ENCODE assay signal across 8 mouse cellular contexts in genomic region chr9:43116134-43116996, GRCm38 (mm10). TPM values are rescaled to one million over a fixed set of nuclear protein-coding genes. Genes with fewer than 3 reads are reported as not detected.
DNase-seq lines count a peak whose midpoint lies in the region; ATAC-seq and TF ChIP-seq lines count a peak whose summit lies in the region.

TSS of gene Tmem136 (minus strand) at chr9:43116570.

- peaks cover 3% of the 10 kb centered on the region for H3K36me3 ChIP-seq in G1E (replicated peaks)
- H3K36me3 ChIP-seq in forebrain, embryonic 11.5 days (ENCODE audit: control insufficient read depth, insufficient read depth, low read length): no peaks in the 10 kb centered on the region; the same call in 1 of the 2 replicates
- H3K36me3 ChIP-seq in heart, embryonic 15.5 days: peaks cover 2% of the 10 kb centered on the region; the same call in 1 of the 2 replicates
- no peaks in the 10 kb centered on the region for H3K36me3 ChIP-seq in liver, embryonic 14.5 days (replicated peaks; ENCODE audit: control insufficient read depth, insufficient read depth, low read depth)
- peaks cover under 1% of the 10 kb centered on the region; the same call in 1 of the 2 replicates for H3K36me3 ChIP-seq in neural tube, embryonic 14.5 days (ENCODE audit: control insufficient read depth, insufficient read depth, low read length)

- no peaks in the 10 kb centered on the region for H3K9me3 ChIP-seq in G1E (replicated peaks)
- no peaks in the 10 kb centered on the region for H3K9me3 ChIP-seq in forebrain, embryonic 11.5 days (ENCODE audit: control insufficient read depth, low read length)
- H3K9me3 ChIP-seq in heart, embryonic 15.5 days (replicated peaks): no peaks in the 10 kb centered on the region
- H3K9me3 ChIP-seq in liver, embryonic 14.5 days (ENCODE audit: control insufficient read depth, low read length): no peaks in the 10 kb centered on the region
- no peaks in the 10 kb centered on the region for H3K9me3 ChIP-seq in neural tube, embryonic 14.5 days (ENCODE audit: control insufficient read depth, low read length)

- H3K9ac ChIP-seq in forebrain, embryonic 11.5 days (ENCODE audit: low read length): peak within 1 kb of the TSS; percentile 88
- peak within 1 kb of the TSS; percentile 80 for H3K9ac ChIP-seq in heart, embryonic 15.5 days
- peak within 1 kb of the TSS; percentile 72 for H3K9ac ChIP-seq in liver, embryonic 14.5 days (replicated peaks)
- H3K9ac ChIP-seq in neural tube, embryonic 14.5 days (replicated peaks; ENCODE audit: low read depth, low read length): peak within 1 kb of the TSS; percentile 95

- 4% methylated on average over 55 of the region's 55 CpGs for WGBS in forebrain, embryonic 11.5 days
- 5% methylated on average over 55 of the region's 55 CpGs for WGBS in heart, embryonic 15.5 days
- WGBS in liver, embryonic 14.5 days (ENCODE audit: insufficient replicate concordance): 5% methylated on average over 55 of the region's 55 CpGs
- 3% methylated on average over 55 of the region's 55 CpGs for WGBS in neural tube, embryonic 14.5 days

- TF ChIP-seq EP300 in liver, embryonic 14.5 days (IDR thresholded peaks at IDR 0.05; ENCODE audit: low read depth): peak; percentile 69

- peaks cover 35% of the 10 kb centered on the region for H3K4me1 ChIP-seq in G1E (ENCODE audit: insufficient read depth, low read depth, low read length)
- peaks cover 6% of the 10 kb centered on the region for H3K4me1 ChIP-seq in forebrain, embryonic 11.5 days (replicated peaks; ENCODE audit: control insufficient read depth, insufficient read depth, low read length)
- H3K4me1 ChIP-seq in heart, embryonic 15.5 days (replicated peaks): peaks cover 7% of the 10 kb centered on the region
- H3K4me1 ChIP-seq in liver, embryonic 14.5 days (replicated peaks; ENCODE audit: control insufficient read depth in 2 of 2, insufficient read depth in 2 of 2, low read length in 1 of 2): peaks cover 21 to 22% of the 10 kb centered on the region in 2 experiments
- H3K4me1 ChIP-seq in neural tube, embryonic 14.5 days (ENCODE audit: control insufficient read depth, insufficient read depth, low read length): 0 out of 2 replicates have a peak, but pooled peaks cover 3% of the 10 kb centered on the region

- peaks cover 3% of the 10 kb centered on the region; the same call in 1 of the 2 replicates for H3K27me3 ChIP-seq in G1E (ENCODE audit: insufficient read depth, low read length)
- H3K27me3 ChIP-seq in forebrain, embryonic 11.5 days (ENCODE audit: control insufficient read depth, insufficient read depth, low read length): no peaks in the 10 kb centered on the region
- H3K27me3 ChIP-seq in heart, embryonic 15.5 days: no peaks in the 10 kb centered on the region
- peaks cover 49% of the 10 kb centered on the region for H3K27me3 ChIP-seq in liver, embryonic 14.5 days (ENCODE audit: control insufficient read depth, insufficient read depth, low read length)
- H3K27me3 ChIP-seq in neural tube, embryonic 14.5 days (ENCODE audit: control insufficient read depth, insufficient read depth, low read length): no peaks in the 10 kb centered on the region

- peak; percentile 40 for ATAC-seq in G1E (ENCODE audit: extremely low read depth, insufficient number of reproducible peaks, low FRiP score, poor library complexity, severe bottlenecking)
- peak; percentile 89 for ATAC-seq in forebrain, embryonic 11.5 days (replicated peaks; ENCODE audit: low FRiP score)
- peak; percentile 91 for ATAC-seq in heart, embryonic 15.5 days (replicated peaks; ENCODE audit: insufficient number of reproducible peaks, insufficient read depth, low FRiP score, low read depth)
- ATAC-seq in liver, embryonic 14.5 days (ENCODE audit: insufficient read depth): peak; percentile 99
- peak; percentile 97 for ATAC-seq in neural tube, embryonic 14.5 days (ENCODE audit: low read depth)

- H3K27ac ChIP-seq in forebrain, embryonic 11.5 days (ENCODE audit: low read depth, low read length): no peak within 1 kb of the TSS
- peak within 1 kb of the TSS; percentile 80 for H3K27ac ChIP-seq in heart, embryonic 15.5 days
- H3K27ac ChIP-seq in liver, embryonic 14.5 days: peak within 1 kb of the TSS; percentile 78
- H3K27ac ChIP-seq in neural tube, embryonic 14.5 days (ENCODE audit: low read depth, low read length): peak within 1 kb of the TSS; percentile 64

- DNase-seq in G1E (ENCODE audit: low spot score): peak; percentile 75
- DNase-seq in c-Kit-positive CD71-positive TER-119-positive erythroid progenitor cells, embryonic 14.5 days (ENCODE audit: low spot score): peak; percentile 87
- DNase-seq in forebrain, embryonic 11.5 days (ENCODE audit: low spot score): peak; percentile 84
- DNase-seq in kidney, postnatal 10 days: peak; percentile 74
- peak; percentile 83 to 87 (median 86) for DNase-seq in liver, embryonic 14.5 days (ENCODE audit: low read depth in 3 of 3, low spot score in 3 of 3)
- peak; percentile 22 for DNase-seq in thymus, postnatal 25 days

- peak within 1 kb of the TSS; percentile 72 for H3K4me3 ChIP-seq in G1E (ENCODE audit: low read depth, low read length)
- peak within 1 kb of the TSS; percentile 76 for H3K4me3 ChIP-seq in forebrain, embryonic 11.5 days (ENCODE audit: low read depth, low read length)
- peak within 1 kb of the TSS; percentile 74 for H3K4me3 ChIP-seq in heart, embryonic 15.5 days
- H3K4me3 ChIP-seq in liver, embryonic 14.5 days (ENCODE audit: insufficient read depth in 1 of 2, low read depth in 2 of 2, low read length in 2 of 2): peak within 1 kb of the TSS; percentile 60 to 61
- H3K4me3 ChIP-seq in neural tube, embryonic 14.5 days (ENCODE audit: low read depth, low read length): peak within 1 kb of the TSS; percentile 97

- peak within 1 kb of the TSS; percentile 81 for H3K4me2 ChIP-seq in forebrain, embryonic 11.5 days (ENCODE audit: low read depth, low read length, severe bottlenecking)
- H3K4me2 ChIP-seq in heart, embryonic 15.5 days: peak within 1 kb of the TSS; percentile 72
- H3K4me2 ChIP-seq in liver, embryonic 14.5 days (ENCODE audit: low read depth): peak within 1 kb of the TSS; percentile 82
- H3K4me2 ChIP-seq in neural tube, embryonic 14.5 days (ENCODE audit: low read depth, low read length): peak within 1 kb of the TSS; percentile 82

- TF ChIP-seq CTCF in G1E (IDR thresholded peaks at IDR 0.05; ENCODE audit: low read depth, low read length): no peak
- no peak for TF ChIP-seq CTCF in liver, embryonic 14.5 days (IDR thresholded peaks at IDR 0.05; ENCODE audit: low read depth)

RNA-seq across cellular contexts. Expression of gene Tmem136, which starts in this region (rescaled TPM):
- total RNA-seq in G1E (2014; fragmentation: Nextera tagmentation) (11.4 and 12.5 TPM in 2 replicates), G1E (2017) (1.1 and 2.0 TPM in 2 replicates)
- polyA plus RNA-seq in G1E (2012): 0.39 and 0.48 TPM in 2 replicates
- polyA plus RNA-seq in forebrain, embryonic 11.5 days (2014; fragmentation: Nextera tagmentation; extraction: Ambion mirVana): 13.5 and 13.8 TPM in 2 replicates
- 10.2 and 11.8 TPM in 2 replicates for polyA plus RNA-seq in heart, embryonic 15.5 days (2015; fragmentation: Nextera tagmentation; extraction: Ambion mirVana)
- 0.94 and 0.97 TPM in 2 replicates for polyA plus RNA-seq in liver, embryonic 14.5 days (2012; rRNA removed)
- polyA plus RNA-seq in liver, embryonic 14.5 days (2014; fragmentation: Nextera tagmentation; extraction: Ambion mirVana): 0.47 and 0.57 TPM in 2 replicates
- polyA plus RNA-seq in neural tube, embryonic 14.5 days (2014; fragmentation: Nextera tagmentation; extraction: Ambion mirVana): 11.8 and 14.6 TPM in 2 replicates

Comparison
In these comparisons a context has a peak if more than half of its experiments do, and no peak if none do; other contexts are left out.
1. Peak in DNase-seq, ATAC-seq, H3K4me3 ChIP-seq, H3K27ac ChIP-seq, H3K9ac ChIP-seq and H3K4me2 ChIP-seq in liver, embryonic 14.5 days; RNA of the gene not detected or under 1 TPM.
2. ATAC-seq: peak in every context shown above with its lines; median percentile 99 in liver, embryonic 14.5 days; 97 in neural tube, embryonic 14.5 days; 91 in heart, embryonic 15.5 days; 89 in forebrain, embryonic 11.5 days; 40 in G1E.
3. DNase-seq: peak in every context shown above with its lines; median percentile 87 in c-Kit-positive CD71-positive TER-119-positive erythroid progenitor cells, embryonic 14.5 days; 86 in liver, embryonic 14.5 days; 84 in forebrain, embryonic 11.5 days; 75 in G1E; 74 in kidney, postnatal 10 days; 22 in thymus, postnatal 25 days.